Mouse (Mus musculus): Measurements from ENCODE around the gene Olfr1129.
"Not testable (repeated sequence)": the region's sequence is repeated elsewhere in the genome, so short reads cannot be mapped to it uniquely, and the experiment has no call there.

Gene Olfr1129

DNA sequence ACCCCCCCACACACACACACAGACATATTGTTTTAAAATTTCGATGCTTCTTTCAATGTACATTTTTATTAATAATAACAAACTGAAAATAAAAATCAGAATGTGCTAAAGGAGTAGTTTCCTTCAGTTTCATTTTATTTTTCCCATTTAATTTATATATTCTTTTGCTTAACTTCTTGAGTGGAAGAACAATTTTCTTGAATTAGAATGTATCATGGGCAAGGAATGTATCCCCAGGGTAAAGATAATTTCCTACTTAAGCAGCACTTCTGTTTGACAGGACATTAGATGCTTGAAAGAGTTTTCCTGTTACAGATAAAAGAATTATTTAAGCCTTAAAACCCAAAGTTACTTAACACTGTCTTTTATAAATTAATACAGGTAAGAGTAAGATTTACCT lies at the start of gene Olfr1129:
Olfr1129 (plus strand) TSS at position 301 of the 400 bp plus-strand sequence.
- DNase-seq (ENCODE audit: low spot score) = not testable (repeated sequence)

DNA sequence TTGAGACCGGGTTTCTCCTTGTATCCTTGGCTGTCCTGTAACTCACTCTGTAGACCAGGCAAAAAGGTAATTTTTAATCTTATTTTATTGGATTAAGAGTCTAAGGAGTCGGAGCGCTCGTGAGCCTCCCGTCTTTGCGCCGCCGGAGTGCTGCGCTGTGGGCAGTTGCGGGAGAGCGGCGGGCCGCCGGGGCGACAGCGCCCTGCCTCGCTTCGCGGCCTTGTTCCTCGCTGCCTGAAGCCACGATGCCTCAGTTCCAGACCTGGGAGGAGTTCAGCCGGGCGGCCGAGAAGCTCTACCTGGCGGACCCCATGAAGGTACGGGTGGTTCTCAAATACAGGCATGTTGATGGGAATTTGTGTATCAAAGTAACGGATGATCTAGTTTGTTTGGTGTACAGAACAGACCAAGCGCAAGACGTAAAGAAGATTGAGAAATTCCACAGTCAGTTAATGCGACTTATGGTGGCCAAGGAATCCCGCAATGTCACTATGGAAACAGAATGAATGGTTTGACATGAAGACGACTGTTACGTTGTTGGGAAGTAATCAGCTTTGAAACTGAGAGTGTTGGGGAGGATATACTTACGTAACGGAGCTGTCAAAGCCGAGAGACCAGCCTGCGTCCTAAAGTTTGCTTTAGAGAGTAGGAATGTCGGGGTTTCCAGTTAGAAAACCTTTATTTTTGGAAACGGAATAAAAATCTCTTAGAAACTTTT lies 47.6 kb upstream of the Olfr1129 start:
- DNase-seq (ENCODE audit: low spot score) = not testable (repeated sequence)

DNA sequence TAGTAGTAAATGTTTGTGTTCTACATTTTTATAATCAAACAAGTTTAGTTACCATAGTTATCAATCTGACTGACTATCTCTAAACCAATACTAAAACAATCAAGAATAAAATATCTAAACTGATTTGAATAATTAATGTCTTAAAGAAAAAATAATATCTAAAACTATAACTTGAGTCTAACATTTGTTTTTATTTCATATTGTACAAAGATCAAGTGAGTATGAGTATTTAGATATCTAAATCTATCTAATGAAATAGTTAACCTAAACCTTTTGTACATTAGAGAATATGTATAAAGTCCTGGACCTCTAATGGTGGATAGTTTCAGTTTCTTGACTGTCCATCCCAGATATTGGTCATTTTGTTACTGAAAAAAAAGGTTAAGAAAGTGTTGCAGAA lies 42.2 kb upstream of the Olfr1129 start, which contains the start of gene Olfr153:
Olfr153 (plus strand) TSS at position 301 of the 400 bp plus-strand sequence.
- no peak for DNase-seq (ENCODE audit: low spot score)

DNA sequence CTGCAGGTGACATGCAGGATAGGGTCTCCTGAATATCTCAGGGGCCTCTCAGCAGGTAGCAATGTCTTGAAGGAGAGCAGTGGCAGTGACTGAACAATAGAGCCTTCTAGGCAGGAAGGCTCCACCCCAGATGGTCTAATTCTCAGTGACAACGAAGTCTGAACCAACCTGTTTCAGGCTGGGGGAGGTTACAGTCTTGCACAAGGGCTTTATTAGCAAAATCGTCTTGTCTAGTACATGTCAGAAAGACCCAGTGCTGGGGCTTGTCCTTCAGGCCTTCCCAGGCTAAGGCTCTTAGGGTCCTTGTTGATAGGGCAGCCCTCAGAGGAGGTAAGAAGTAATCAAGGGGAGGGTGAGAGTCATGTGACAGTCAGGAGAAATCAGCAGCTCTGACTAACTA lies 38.9 kb upstream of the Olfr1129 start:
- DNase-seq (ENCODE audit: low spot score) = no peak

DNA sequence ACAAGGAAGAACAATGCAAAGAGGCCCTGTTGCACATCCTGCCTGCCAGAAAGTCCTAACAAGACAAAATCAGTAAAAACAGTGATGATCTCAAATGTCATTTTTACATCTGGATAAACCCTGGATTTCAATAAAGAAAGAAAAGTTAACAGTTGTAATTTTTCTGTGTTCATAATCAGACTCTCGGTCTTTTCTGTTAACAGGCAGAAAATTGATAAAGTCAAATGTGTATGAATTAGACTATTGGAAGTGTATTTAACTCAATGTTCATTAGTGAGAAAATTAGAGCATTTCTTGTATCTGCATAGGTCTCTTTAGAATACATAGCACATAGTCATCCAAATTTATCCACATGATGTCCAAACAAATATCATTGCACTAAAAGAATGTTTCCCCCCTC lies 28.3 kb upstream of the Olfr1129 start, which contains the start of gene Olfr1128:
Olfr1128 (minus strand) TSS at position 101 of the 400 bp plus-strand sequence.
- DNase-seq (ENCODE audit: low spot score) = no peak

DNA sequence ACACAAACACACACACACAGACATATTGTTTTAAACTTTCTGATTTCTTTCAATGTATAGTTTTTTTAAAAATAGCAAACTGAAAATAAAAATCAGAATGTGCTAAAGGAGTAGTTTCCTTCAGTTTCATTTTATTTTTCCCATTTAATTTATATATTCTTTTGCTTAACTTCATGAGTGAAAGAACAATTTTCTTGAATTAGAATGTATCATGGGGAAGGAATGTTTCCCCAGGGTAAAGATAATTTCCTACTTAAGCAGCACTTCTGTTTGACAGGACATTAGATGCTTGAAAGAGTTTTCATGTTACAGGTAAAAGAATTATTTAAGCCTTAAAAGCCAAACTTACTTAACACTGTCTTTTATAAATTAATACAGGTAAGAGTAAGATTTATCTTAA lies 32.2 kb downstream of the Olfr1129 start, which contains the start of gene Olfr1130:
Olfr1130 (plus strand) TSS at position 301 of the 400 bp plus-strand sequence.
- not testable (repeated sequence) for DNase-seq (ENCODE audit: low spot score)

DNA sequence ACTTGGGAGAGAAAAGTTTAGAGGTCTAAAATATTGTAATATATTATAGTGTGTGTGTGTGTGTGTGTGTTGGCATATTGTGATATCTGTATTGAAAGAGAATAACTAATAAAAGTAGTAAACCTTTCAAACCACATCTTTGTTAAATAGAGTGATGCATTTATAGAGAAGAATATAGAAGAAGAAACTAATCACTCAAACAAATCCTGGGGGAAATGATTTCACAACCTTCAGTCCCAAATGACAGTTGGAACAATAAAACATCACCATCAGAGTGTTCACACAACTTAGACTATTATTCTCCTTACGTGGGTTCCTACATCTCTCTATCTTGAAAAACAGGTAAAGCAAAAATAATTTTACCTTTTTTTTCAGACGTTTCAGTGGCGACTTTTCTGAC lies 53.1 kb downstream of the Olfr1129 start, which contains the start of gene Olfr1131:
Olfr1131 (plus strand) TSS at position 301 of the 400 bp plus-strand sequence.
- no peak for DNase-seq (ENCODE audit: low spot score)
